8 mouse cellular contexts compared by ENCODE assay signal in the genomic region with DNA sequence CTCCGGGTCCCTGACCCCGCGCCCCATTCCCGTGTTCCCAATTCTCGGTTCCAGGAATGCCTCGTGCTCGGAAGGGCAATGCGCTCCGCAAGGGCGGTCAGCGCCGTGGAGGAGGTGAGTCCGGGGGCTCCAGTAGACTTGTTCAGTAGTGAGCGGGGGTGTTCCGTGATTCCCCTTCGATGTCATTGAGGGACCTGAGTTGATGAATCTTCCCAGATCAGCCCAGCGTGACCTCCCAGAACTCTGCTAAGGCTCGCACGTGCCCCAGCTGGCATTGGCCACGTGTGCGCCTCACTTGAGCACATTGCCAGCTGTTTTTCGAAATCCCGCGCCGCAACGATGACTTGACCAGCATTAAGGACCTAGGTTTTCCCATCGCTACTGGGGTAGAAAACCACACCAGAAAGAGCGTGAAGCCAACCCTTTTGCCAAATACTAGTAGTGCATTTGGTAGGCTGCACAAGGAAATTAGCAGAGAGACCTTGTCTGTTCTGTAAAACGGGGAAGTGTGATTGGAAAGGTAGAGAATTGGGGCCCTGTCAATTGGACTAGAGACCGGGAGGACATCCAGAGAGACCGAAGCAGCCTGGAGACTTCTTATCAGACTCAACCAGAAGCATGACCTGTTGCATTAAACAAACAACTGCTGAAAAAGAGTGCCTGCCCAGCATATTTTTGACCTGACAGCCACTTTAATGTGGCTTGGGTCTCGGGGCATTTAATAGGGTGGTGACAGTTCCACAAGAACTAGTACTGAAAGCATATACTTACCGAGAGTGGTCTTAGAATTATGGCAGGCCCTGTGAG. TPM values are rescaled to one million over a fixed set of nuclear protein-coding genes. Genes with fewer than 3 reads are reported as not detected.
DNase-seq lines count a peak whose midpoint lies in the region; ATAC-seq and TF ChIP-seq lines count a peak whose summit lies in the region.

No protein-coding gene starts in this region.

- ATAC-seq in hindbrain, embryonic 13.5 days (ENCODE audit: low FRiP score) = no peak
- peak; percentile 21 for ATAC-seq in liver, embryonic 14.5 days (ENCODE audit: insufficient read depth)

- no peaks in the 10 kb centered on the region for H3K9me3 ChIP-seq in embryonic facial prominence, embryonic 10.5 days
- no peaks in the 10 kb centered on the region for H3K9me3 ChIP-seq in hindbrain, embryonic 13.5 days
- H3K9me3 ChIP-seq in liver, embryonic 14.5 days (ENCODE audit: control insufficient read depth, low read length) = no peaks in the 10 kb centered on the region

- H3K27ac ChIP-seq in embryonic facial prominence, embryonic 10.5 days (replicated peaks) = peak overlapping the region; percentile 84
- H3K27ac ChIP-seq in hindbrain, embryonic 13.5 days = no peak overlapping the region
- H3K27ac ChIP-seq in liver, embryonic 14.5 days = peak overlapping the region; percentile 97
- H3K27ac ChIP-seq in olfactory bulb, adult 2 months (ENCODE audit: insufficient read depth, low read depth, low read length) = no peak overlapping the region

- no peak for TF ChIP-seq CTCF in liver, embryonic 14.5 days (IDR thresholded peaks at IDR 0.05; ENCODE audit: low read depth)
- no peak for TF ChIP-seq CTCF in olfactory bulb, adult 2 months (IDR thresholded peaks at IDR 0.05; ENCODE audit: insufficient read depth, low read depth, low read length)

- H3K9ac ChIP-seq in hindbrain, embryonic 13.5 days = peak overlapping the region; percentile 69
- peak overlapping the region; percentile 90 for H3K9ac ChIP-seq in liver, embryonic 14.5 days (replicated peaks)

- peak; percentile 67 for DNase-seq in adrenal gland, postnatal 25 days
- DNase-seq in adrenal gland, adult 8-10 months = no peak
- peak; percentile 77 for DNase-seq in 416B (ENCODE audit: low read depth)
- no peak for DNase-seq in embryonic facial prominence, embryonic 10.5 days (ENCODE audit: low spot score)
- DNase-seq in liver, embryonic 14.5 days (ENCODE audit: low read depth in 3 of 3, low spot score in 3 of 3) = peak; percentile 73 to 79 (median 77)
- DNase-seq in spleen, adult 12 weeks (ENCODE audit: low spot score) = no peak

- peaks cover 55% of the 10 kb centered on the region for H3K36me3 ChIP-seq in embryonic facial prominence, embryonic 10.5 days (replicated peaks)
- H3K36me3 ChIP-seq in hindbrain, embryonic 13.5 days = peaks cover 41% of the 10 kb centered on the region
- H3K36me3 ChIP-seq in liver, embryonic 14.5 days (replicated peaks; ENCODE audit: control insufficient read depth, insufficient read depth, low read depth) = peaks cover 44% of the 10 kb centered on the region

- WGBS in embryonic facial prominence, embryonic 10.5 days = 6% methylated on average over 33 of the region's 33 CpGs
- 7% methylated on average over 33 of the region's 33 CpGs for WGBS in hindbrain, embryonic 13.5 days
- under 1% methylated on average over 33 of the region's 33 CpGs for WGBS in liver, embryonic 14.5 days (ENCODE audit: insufficient replicate concordance)
- WGBS in olfactory bulb, adult 2 months = 5% methylated on average over 33 of the region's 33 CpGs

- peak; percentile 72 for TF ChIP-seq EP300 in liver, embryonic 14.5 days (IDR thresholded peaks at IDR 0.05; ENCODE audit: low read depth)

- peaks cover 21% of the 10 kb centered on the region for H3K4me1 ChIP-seq in embryonic facial prominence, embryonic 10.5 days
- peaks cover 15% of the 10 kb centered on the region for H3K4me1 ChIP-seq in hindbrain, embryonic 13.5 days (replicated peaks)
- H3K4me1 ChIP-seq in liver, embryonic 14.5 days (replicated peaks; ENCODE audit: control insufficient read depth in 2 of 2, insufficient read depth in 2 of 2, low read length in 1 of 2) = peaks cover 24 to 28% of the 10 kb centered on the region in 2 experiments
- peaks cover 2% of the 10 kb centered on the region; the same call in 1 of the 2 replicates for H3K4me1 ChIP-seq in olfactory bulb, adult 2 months (ENCODE audit: control insufficient read depth, insufficient read depth, low read length)

- peak overlapping the region; percentile 86 for H3K4me2 ChIP-seq in hindbrain, embryonic 13.5 days
- H3K4me2 ChIP-seq in liver, embryonic 14.5 days (ENCODE audit: low read depth) = peak overlapping the region; percentile 97

- H3K27me3 ChIP-seq in embryonic facial prominence, embryonic 10.5 days (replicated peaks; ENCODE audit: low read depth, poor library complexity, severe bottlenecking) = no peaks in the 10 kb centered on the region
- H3K27me3 ChIP-seq in hindbrain, embryonic 13.5 days = no peaks in the 10 kb centered on the region
- no peaks in the 10 kb centered on the region for H3K27me3 ChIP-seq in liver, embryonic 14.5 days (ENCODE audit: control insufficient read depth, insufficient read depth, low read length)

- H3K4me3 ChIP-seq in embryonic facial prominence, embryonic 10.5 days = peak overlapping the region; percentile 80
- peak overlapping the region; percentile 71 for H3K4me3 ChIP-seq in hindbrain, embryonic 13.5 days
- peak overlapping the region; percentile 83 to 98 for H3K4me3 ChIP-seq in liver, embryonic 14.5 days (ENCODE audit: insufficient read depth in 1 of 2, low read depth in 2 of 2, low read length in 2 of 2)
- H3K4me3 ChIP-seq in olfactory bulb, adult 2 months (ENCODE audit: insufficient read depth, low read depth, low read length) = peak overlapping the region; percentile 76

- TF ChIP-seq POLR2A in olfactory bulb, adult 2 months (IDR thresholded peaks at IDR 0.05; ENCODE audit: insufficient read depth, low read depth, low read length) = no peak

RNA-seq across cellular contexts. Expression of gene Ifrd2, which starts 0.6 kb away (rescaled TPM):
- total RNA-seq in adrenal gland, postnatal 25 days (2021) = 47.0 and 54.5 TPM in 2 replicates
- 10 to 100 TPM; 36.7 to 49.1 (median 39.8) TPM for total RNA-seq in adrenal gland, adult 8-10 months (2022)
- polyA plus RNA-seq in embryonic facial prominence, embryonic 10.5 days (2016; fragmentation: Nextera tagmentation; extraction: Ambion mirVana) = 59.7 and 72.1 TPM in 2 replicates
- 11.8 and 14.1 TPM in 2 replicates for polyA plus RNA-seq in hindbrain, embryonic 13.5 days (2015; fragmentation: Nextera tagmentation; extraction: Ambion mirVana)
- polyA plus RNA-seq in liver, embryonic 14.5 days (2012; rRNA removed) = 113 and 135 TPM in 2 replicates
- 149 and 173 TPM in 2 replicates for polyA plus RNA-seq in liver, embryonic 14.5 days (2014; fragmentation: Nextera tagmentation; extraction: Ambion mirVana)
- polyA plus RNA-seq in olfactory bulb, adult 2 months (2012; ENCODE audit: insufficient read depth, insufficient read length, low replicate concordance, missing spikeins) = not detected in 2 replicates

RNA-seq across cellular contexts. Expression of gene Hyal3, which starts 7.4 kb away (rescaled TPM):
- 2.0 and 2.8 TPM in 2 replicates for total RNA-seq in adrenal gland, postnatal 25 days (2021)
- 1 to 10 TPM; 1.5 to 2.3 (median 2.0) TPM for total RNA-seq in adrenal gland, adult 8-10 months (2022)
- 0.48 and 0.96 TPM in 2 replicates for polyA plus RNA-seq in embryonic facial prominence, embryonic 10.5 days (2016; fragmentation: Nextera tagmentation; extraction: Ambion mirVana)
- polyA plus RNA-seq in hindbrain, embryonic 13.5 days (2015; fragmentation: Nextera tagmentation; extraction: Ambion mirVana) = 1.3 and 1.6 TPM in 2 replicates
- 0.45 and 0.80 TPM in 2 replicates for polyA plus RNA-seq in liver, embryonic 14.5 days (2012; rRNA removed)
- 0.69 and 0.87 TPM in 2 replicates for polyA plus RNA-seq in liver, embryonic 14.5 days (2014; fragmentation: Nextera tagmentation; extraction: Ambion mirVana)
- not detected in 2 replicates for polyA plus RNA-seq in olfactory bulb, adult 2 months (2012; ENCODE audit: insufficient read depth, insufficient read length, low replicate concordance, missing spikeins)

RNA-seq across cellular contexts. Expression of gene Naa80, which starts 9.3 kb away (rescaled TPM):
- 21.2 and 21.4 TPM in 2 replicates for total RNA-seq in adrenal gland, postnatal 25 days (2021)
- 10 to 100 TPM; 15.3 to 20.1 (median 17.0) TPM for total RNA-seq in adrenal gland, adult 8-10 months (2022)
- 18.9 and 20.3 TPM in 2 replicates for polyA plus RNA-seq in embryonic facial prominence, embryonic 10.5 days (2016; fragmentation: Nextera tagmentation; extraction: Ambion mirVana)
- 14.1 and 16.5 TPM in 2 replicates for polyA plus RNA-seq in hindbrain, embryonic 13.5 days (2015; fragmentation: Nextera tagmentation; extraction: Ambion mirVana)
- polyA plus RNA-seq in liver, embryonic 14.5 days (2012; rRNA removed) = 11.4 and 16.9 TPM in 2 replicates
- 8.9 and 11.8 TPM in 2 replicates for polyA plus RNA-seq in liver, embryonic 14.5 days (2014; fragmentation: Nextera tagmentation; extraction: Ambion mirVana)
- polyA plus RNA-seq in olfactory bulb, adult 2 months (2012; ENCODE audit: insufficient read depth, insufficient read length, low replicate concordance, missing spikeins) = not detected in 2 replicates

RNA-seq across cellular contexts. Expression of gene Hyal1, which starts 11.3 kb away (rescaled TPM):
- total RNA-seq in adrenal gland, postnatal 25 days (2021) = 10.9 and 11.6 TPM in 2 replicates
- total RNA-seq in adrenal gland, adult 8-10 months (2022) = 10 to 100 TPM in 1 of 4 experiments, 1 to 10 TPM in 3; 7.7 to 14.2 (median 9.3) TPM
- 8.4 and 9.1 TPM in 2 replicates for polyA plus RNA-seq in embryonic facial prominence, embryonic 10.5 days (2016; fragmentation: Nextera tagmentation; extraction: Ambion mirVana)
- polyA plus RNA-seq in hindbrain, embryonic 13.5 days (2015; fragmentation: Nextera tagmentation; extraction: Ambion mirVana) = 7.4 and 8.4 TPM in 2 replicates
- 1.2 and 1.3 TPM in 2 replicates for polyA plus RNA-seq in liver, embryonic 14.5 days (2012; rRNA removed)
- polyA plus RNA-seq in liver, embryonic 14.5 days (2014; fragmentation: Nextera tagmentation; extraction: Ambion mirVana) = 1.2 and 1.4 TPM in 2 replicates
- polyA plus RNA-seq in olfactory bulb, adult 2 months (2012; ENCODE audit: insufficient read depth, insufficient read length, low replicate concordance, missing spikeins) = not detected in 2 replicates

RNA-seq across cellular contexts. Expression of gene Hyal2, which starts 20.3 kb away (rescaled TPM):
- 31.1 and 36.1 TPM in 2 replicates for total RNA-seq in adrenal gland, postnatal 25 days (2021)
- 10 to 100 TPM; 27.3 to 47.0 (median 36.3) TPM for total RNA-seq in adrenal gland, adult 8-10 months (2022)
- 154 and 157 TPM in 2 replicates for polyA plus RNA-seq in embryonic facial prominence, embryonic 10.5 days (2016; fragmentation: Nextera tagmentation; extraction: Ambion mirVana)
- 80.4 and 87.1 TPM in 2 replicates for polyA plus RNA-seq in hindbrain, embryonic 13.5 days (2015; fragmentation: Nextera tagmentation; extraction: Ambion mirVana)
- polyA plus RNA-seq in liver, embryonic 14.5 days (2012; rRNA removed) = 19.9 and 26.2 TPM in 2 replicates
- 47.0 and 51.3 TPM in 2 replicates for polyA plus RNA-seq in liver, embryonic 14.5 days (2014; fragmentation: Nextera tagmentation; extraction: Ambion mirVana)
- polyA plus RNA-seq in olfactory bulb, adult 2 months (2012; ENCODE audit: insufficient read depth, insufficient read length, low replicate concordance, missing spikeins) = not detected in 2 replicates

Comparison
In these comparisons a context has a peak if more than half of its experiments do, and no peak if none do; other contexts are left out.
1. DNase-seq: peak in adrenal gland, postnatal 25 days (single experiment), 416B (single experiment) and liver, embryonic 14.5 days (3 of 3); none in adrenal gland, adult 8-10 months (single experiment), embryonic facial prominence, embryonic 10.5 days (single experiment) and spleen, adult 12 weeks (single experiment).
2. H3K27ac ChIP-seq: peak in embryonic facial prominence, embryonic 10.5 days (single experiment) and liver, embryonic 14.5 days (single experiment); none in hindbrain, embryonic 13.5 days (single experiment) and olfactory bulb, adult 2 months (single experiment).
3. RNA of gene Ifrd2, which starts 0.6 kb away (polyA plus RNA-seq): 113 to 173 TPM in liver, embryonic 14.5 days, 59.7 to 72.1 TPM in embryonic facial prominence, embryonic 10.5 days and 11.8 to 14.1 TPM in hindbrain, embryonic 13.5 days; not detected in olfactory bulb, adult 2 months; every median in the first group is over 10 times any median in the second.
4. Peak in every context shown above with its lines, with median percentiles within 50 percentile points of each other: H3K4me3 ChIP-seq.